Mouse (Mus musculus) spleen, embryonic (tissue): Measurements from ENCODE around the gene Myo6.

Experiments
- CTCF ChIA-PET: fragments of 350-600 bp; sonication (Branson Sonifier 250); formaldehyde crosslinking; loops from one replicate; lab custom pipeline; 2022; lab: Charles Lee

The Myo6 gene

GRCm38 (mm10) chr9:80164611-80165474, at the start of gene Myo6:
TSS of gene Myo6 (plus strand) at chr9:80165031.
- CTCF ChIA-PET, result interaction anchor here (0.5 kb wide), 1 partner anchor 422 kb away, joined by 12 read pairs; no protein-coding TSS in a partner anchor

GRCm38 (mm10) chr9:80145992-80146587, 18.7 kb upstream of the Myo6 start:
- CTCF ChIA-PET, result no interaction called here

- CTCF ChIA-PET, result no interaction called here
These were observed 15.2 kb upstream of the Myo6 start for GRCm38 (mm10) chr9:80149594-80149993.

GRCm38 (mm10) chr9:80155277-80155676, 9.6 kb upstream of the Myo6 start:
- CTCF ChIA-PET, result no interaction called here

- CTCF ChIA-PET, result no interaction called here
These were observed 8.1 kb upstream of the Myo6 start for GRCm38 (mm10) chr9:80156780-80157179.

GRCm38 (mm10) chr9:80157840-80158465, 6.9 kb upstream of the Myo6 start:
- CTCF ChIA-PET, result no interaction called here

- CTCF ChIA-PET, result no interaction called here
These were observed 5.9 kb upstream of the Myo6 start for GRCm38 (mm10) chr9:80158937-80159336.

GRCm38 (mm10) chr9:80161451-80161850, 3.4 kb upstream of the Myo6 start:
- CTCF ChIA-PET, result no interaction called here

- CTCF ChIA-PET, result interaction anchor here (0.6 kb wide), 1 partner anchor 10 kb away, joined by 8 read pairs; no protein-coding TSS in a partner anchor
These were observed 1.6 kb upstream of the Myo6 start for GRCm38 (mm10) chr9:80163126-80163723.

GRCm38 (mm10) chr9:80164191-80164590, 640 bp upstream of the Myo6 start:
- CTCF ChIA-PET, result no interaction called here

- CTCF ChIA-PET, result interaction anchor here (0.5 kb wide), 1 partner anchor 423 kb away, joined by 12 read pairs; no protein-coding TSS in a partner anchor
These were observed 859 bp downstream of the Myo6 start for GRCm38 (mm10) chr9:80165690-80166089.

GRCm38 (mm10) chr9:80166425-80166824, 1.6 kb downstream of the Myo6 start:
- CTCF ChIA-PET, result no interaction called here

- CTCF ChIA-PET, result no interaction called here
These were observed 2.3 kb downstream of the Myo6 start for GRCm38 (mm10) chr9:80167089-80167488.

- CTCF ChIA-PET, result no interaction called here
These were observed 4.7 kb downstream of the Myo6 start for GRCm38 (mm10) chr9:80169551-80169950.

GRCm38 (mm10) chr9:80171241-80171640, 6.4 kb downstream of the Myo6 start:
- CTCF ChIA-PET, result no interaction called here

GRCm38 (mm10) chr9:80172396-80173222, 7.8 kb downstream of the Myo6 start:
- CTCF ChIA-PET, result interaction anchor here (0.7 kb wide), 1 partner anchor 9 kb away, joined by 8 read pairs; no protein-coding TSS in a partner anchor

- CTCF ChIA-PET, result interaction anchor here (0.7 kb wide), 1 partner anchor 10 kb away, joined by 8 read pairs; no protein-coding TSS in a partner anchor
These were observed 8.8 kb downstream of the Myo6 start for GRCm38 (mm10) chr9:80173629-80174028.

GRCm38 (mm10) chr9:80176696-80177478, 12.1 kb downstream of the Myo6 start:
- CTCF ChIA-PET, result no interaction called here

- CTCF ChIA-PET, result no interaction called here
These were observed 13.8 kb downstream of the Myo6 start for GRCm38 (mm10) chr9:80178670-80179069.

GRCm38 (mm10) chr9:80179688-80180087, 14.9 kb downstream of the Myo6 start:
- CTCF ChIA-PET, result no interaction called here
